Mouse (Mus musculus) urinary bladder, postnatal 4 days (tissue): ENCODE results near the gene Pnpla2.
"Not testable (repeated sequence)": the region's sequence is repeated elsewhere in the genome, so short reads cannot be mapped to it uniquely, and the experiment has no call there.

Experiments
- DNase-seq, 2 experiments: peaks; one replicate each; pipeline ENCODE4 v3.0.0; 2021 to 2022; ENCODE audit warnings: low spot score in 2 of 2

Pnpla2 gene

GRCm38 (mm10) chr7:141454967-141455551 is at the start of gene Pnpla2:
Gene Pnpla2 (plus strand): TSS chr7:141455198.
- DNase-seq, result peak; percentile 91 to 96

- no peak for DNase-seq
These were observed 49.5 kb upstream of the Pnpla2 start for GRCm38 (mm10) chr7:141405466-141405865.

- DNase-seq, result not testable (repeated sequence)
These were observed 47.3 kb upstream of the Pnpla2 start for GRCm38 (mm10) chr7:141407670-141408069.

GRCm38 (mm10) chr7:141408833-141409232 is 46.2 kb upstream of the Pnpla2 start:
- peak; percentile 82 to 90 for DNase-seq

GRCm38 (mm10) chr7:141410631-141411030 is 44.4 kb upstream of the Pnpla2 start:
- no peak for DNase-seq

GRCm38 (mm10) chr7:141411667-141412066 is 43.3 kb upstream of the Pnpla2 start:
- DNase-seq, result no peak

- DNase-seq, result no peak
These were observed 41.7 kb upstream of the Pnpla2 start for GRCm38 (mm10) chr7:141413331-141413730.

GRCm38 (mm10) chr7:141413809-141414584 is 41.0 kb upstream of the Pnpla2 start, which contains the start of gene Gatd1:
Gene Gatd1 (minus strand): TSS chr7:141414136.
- DNase-seq, result peak; percentile 99 to 100

- no peak for DNase-seq
These were observed 38.7 kb upstream of the Pnpla2 start for GRCm38 (mm10) chr7:141416144-141416841.

GRCm38 (mm10) chr7:141417731-141418681 is 37.0 kb upstream of the Pnpla2 start:
- DNase-seq, result no peak

GRCm38 (mm10) chr7:141418970-141419369 is 36.0 kb upstream of the Pnpla2 start:
- no peak for DNase-seq

GRCm38 (mm10) chr7:141420030-141420702 is 34.8 kb upstream of the Pnpla2 start:
- no peak for DNase-seq

- no peak for DNase-seq
These were observed 31.2 kb upstream of the Pnpla2 start for GRCm38 (mm10) chr7:141423811-141424210.

GRCm38 (mm10) chr7:141426948-141427730 is 27.9 kb upstream of the Pnpla2 start:
- no peak for DNase-seq

GRCm38 (mm10) chr7:141428701-141429100 is 26.3 kb upstream of the Pnpla2 start:
- no peak for DNase-seq

GRCm38 (mm10) chr7:141429310-141429709 is 25.7 kb upstream of the Pnpla2 start, which contains the start of gene Cend1:
Gene Cend1 (minus strand): TSS chr7:141429491.
- DNase-seq, result no peak

- no peak for DNase-seq
These were observed 25.0 kb upstream of the Pnpla2 start for GRCm38 (mm10) chr7:141429840-141430584.

GRCm38 (mm10) chr7:141430585-141431240 is 24.3 kb upstream of the Pnpla2 start:
- no peak for DNase-seq
